Mouse (Mus musculus) stomach, postnatal 0 days (tissue): ENCODE measurements around the gene Msl3.

Experiments used
- CTCF ChIP-seq: IDR thresholded peaks from 2 replicates; pipeline ENCODE4 v1.5.1; 2016; ENCODE audit warnings: antibody characterized with exemption, low read depth, mild to moderate bottlenecking, moderate library complexity
- EP300 ChIP-seq: optimal IDR thresholded peaks from 2 replicates; pipeline ENCODE3; 2016; ENCODE audit warnings: antibody characterized with exemption

- TF ChIP-seq CTCF, result no peak
- TF ChIP-seq EP300, result no peak
Observed at GRCm38 (mm10) chrX:168649336-168649735, 24.4 kb downstream of the Msl3 start.
